Mouse (Mus musculus) heart, adult 2 months (tissue): ENCODE results near the gene Wfdc6b.

Experiments
- CTCF ChIP-seq: fragments of 200-600 bp; IDR thresholded peaks from 2 replicates; pipeline ENCODE4 v1.8.1; 2022; ENCODE audit warnings: antibody characterized with exemption, mild to moderate bottlenecking, moderate library complexity
- POLR2A ChIP-seq: fragments of 200-500 bp; IDR thresholded peaks from 2 replicates; pipeline ENCODE4 v1.6.1; 2011; ENCODE audit warnings: mild to moderate bottlenecking, low read depth, low read length, control low read depth; ENCODE audit not compliant: insufficient read depth

GRCm38 (mm10) chr2:164638696-164639095 lies 25.4 kb downstream of the Wfdc6b start, which contains the start of gene Wfdc16:
- TF ChIP-seq CTCF (no peak), POLR2A (no peak)
